Mouse (Mus musculus): ENCODE measurements around the gene Ankrd27. TPM values are rescaled to one million over a fixed set of nuclear protein-coding genes. Genes with fewer than 3 reads are reported as not detected.

Ankrd27 gene
- total and polyA plus RNA-seq, 3 experiments: 49.0 to 103 (median 74.9) TPM

DNA sequence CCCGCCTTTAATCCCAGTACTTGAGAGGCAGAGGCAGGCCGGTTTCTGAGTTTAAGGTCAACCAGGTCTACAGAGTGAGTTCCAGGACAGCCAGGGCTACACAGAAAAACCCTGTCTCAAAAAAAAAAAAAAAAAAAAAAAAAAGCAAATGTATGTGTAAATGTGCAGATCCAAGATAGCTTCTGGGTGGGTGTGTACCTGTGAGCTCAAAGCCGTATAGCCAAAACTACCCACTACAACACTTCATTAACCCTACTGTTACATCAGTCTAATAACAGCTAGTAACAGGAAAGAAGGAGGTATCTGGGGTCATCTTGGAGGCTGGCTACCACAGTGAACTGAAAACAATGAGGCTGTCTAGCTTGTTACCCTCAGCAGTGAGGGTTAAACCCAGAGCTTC is 26.2 kb upstream of the Ankrd27 start:
- DNase-seq (ENCODE audit: low read depth, low spot score): peak; percentile 68
- Histone ChIP-seq H3K79me2 (ENCODE audit: control insufficient read depth, insufficient read depth, low read length, poor library complexity) (peaks cover 8% of the 10 kb centered on the region), H3K9ac (ENCODE audit: control insufficient read depth, low read depth, low read length, poor library complexity, severe bottlenecking) (0 out of 2 replicates have a peak overlapping the region, but pooled peaks have one; percentile 13), H3K4me3 (ENCODE audit: control insufficient read depth in 1 of 2, insufficient read depth in 1 of 2, low read depth in 2 of 2, low read length in 2 of 2) (no peak overlapping the region), H3K27me3 (ENCODE audit: control insufficient read depth in 1 of 2, insufficient read depth in 2 of 2, low read length in 2 of 2) (no peaks in the 10 kb centered on the region), H3K4me1 (ENCODE audit: control insufficient read depth in 1 of 2, insufficient read depth in 2 of 2, low read length in 2 of 2) (peaks cover 18 to 56% of the 10 kb centered on the region in 2 experiments), H3K36me3 (ENCODE audit: control insufficient read depth in 1 of 2, insufficient read depth in 2 of 2, low read length in 2 of 2) (peaks cover 0 to 45% of the 10 kb centered on the region in 2 experiments; a peak in 2 of 4 replicates), H3K9me3 (replicated peaks; ENCODE audit: insufficient read depth, low read length) (no peaks in the 10 kb centered on the region), H3K27ac (ENCODE audit: control insufficient read depth, low read depth, low read length) (peak overlapping the region; percentile 51)
- TF ChIP-seq ETS1 (IDR thresholded peaks at IDR 0.05; ENCODE audit: low read depth, low read length) (no peak), GATA1 (IDR thresholded peaks at IDR 0.05; ENCODE audit: low read depth, low read length) (peak; percentile 14; the same call in 1 of the 2 replicates), POLR2A (IDR thresholded peaks at IDR 0.05; ENCODE audit: control insufficient read depth in 1 of 2, insufficient read depth in 1 of 2, low read depth in 1 of 2, low read length in 2 of 2, poor library complexity in 1 of 2) (no peak), E2F4 (IDR thresholded peaks at IDR 0.05; ENCODE audit: borderline replicate concordance, low read depth, low read length) (no peak), RCOR1 (IDR thresholded peaks at IDR 0.05; ENCODE audit: low read depth, low read length) (no peak), EP300 (IDR thresholded peaks at IDR 0.05; ENCODE audit: low read depth in 1 of 2, low read length in 2 of 2) (peak in 1 of 2 experiments; percentile 45; a peak in 2 of 4 replicates), TAL1 (IDR thresholded peaks at IDR 0.05; ENCODE audit: low read length) (peak; percentile 35; the same call in 1 of the 2 replicates), KAT2A (conservative IDR thresholded peaks at IDR 0.05; ENCODE audit: low read depth, low read length) (no peak), HCFC1 (IDR thresholded peaks at IDR 0.05; ENCODE audit: low read depth, low read length) (no peak), MYC (IDR thresholded peaks at IDR 0.05; ENCODE audit: low read depth, low read length) (no peak), MEF2A (IDR thresholded peaks at IDR 0.05; ENCODE audit: extremely low read depth, insufficient replicate concordance, low read depth, low read length, poor library complexity, severe bottlenecking) (no peak), POLR2AphosphoS5 (IDR thresholded peaks at IDR 0.05; ENCODE audit: borderline replicate concordance, low read depth, low read length) (no peak), CHD2 (IDR thresholded peaks at IDR 0.05; ENCODE audit: low read length) (no peak), USF1 (IDR thresholded peaks at IDR 0.05; ENCODE audit: low read depth, low read length) (no peak), TBP (IDR thresholded peaks at IDR 0.05; ENCODE audit: low read depth, low read length) (no peak), ZC3H11A (IDR thresholded peaks at IDR 0.05; ENCODE audit: low read depth, low read length) (no peak), ZMIZ1 (IDR thresholded peaks at IDR 0.05; ENCODE audit: low read depth, low read length) (no peak), ZNF384 (IDR thresholded peaks at IDR 0.05; ENCODE audit: low read depth, low read length) (peak; percentile 86), POLR2AphosphoS2 (IDR thresholded peaks at IDR 0.05; ENCODE audit: low read length) (no peak), MAX (IDR thresholded peaks at IDR 0.05; ENCODE audit: low read length) (no peak), UBTF (IDR thresholded peaks at IDR 0.05; ENCODE audit: borderline replicate concordance, insufficient read depth, low read depth, low read length) (no peak), TCF12 (IDR thresholded peaks at IDR 0.05; ENCODE audit: low read depth, low read length) (peak; percentile 40; the same call in 1 of the 2 replicates), NRF1 (IDR thresholded peaks at IDR 0.05; ENCODE audit: insufficient read depth, low read depth, low read length, poor library complexity, severe bottlenecking) (no peak), CHD1 (IDR thresholded peaks at IDR 0.05; ENCODE audit: low read depth, low read length) (no peak)
